Mouse (Mus musculus) heart, postnatal 0 days (tissue): ENCODE data around the gene G6pc.

Experiments used
- CTCF ChIP-seq: IDR thresholded peaks from 2 replicates; pipeline ENCODE4 v1.5.1; 2016; ENCODE audit warnings: antibody characterized with exemption, control low read depth, low read depth
- EP300 ChIP-seq: IDR thresholded peaks from 2 replicates; pipeline ENCODE4 v1.6.1; 2016; ENCODE audit warnings: antibody characterized with exemption, low read depth

DNA sequence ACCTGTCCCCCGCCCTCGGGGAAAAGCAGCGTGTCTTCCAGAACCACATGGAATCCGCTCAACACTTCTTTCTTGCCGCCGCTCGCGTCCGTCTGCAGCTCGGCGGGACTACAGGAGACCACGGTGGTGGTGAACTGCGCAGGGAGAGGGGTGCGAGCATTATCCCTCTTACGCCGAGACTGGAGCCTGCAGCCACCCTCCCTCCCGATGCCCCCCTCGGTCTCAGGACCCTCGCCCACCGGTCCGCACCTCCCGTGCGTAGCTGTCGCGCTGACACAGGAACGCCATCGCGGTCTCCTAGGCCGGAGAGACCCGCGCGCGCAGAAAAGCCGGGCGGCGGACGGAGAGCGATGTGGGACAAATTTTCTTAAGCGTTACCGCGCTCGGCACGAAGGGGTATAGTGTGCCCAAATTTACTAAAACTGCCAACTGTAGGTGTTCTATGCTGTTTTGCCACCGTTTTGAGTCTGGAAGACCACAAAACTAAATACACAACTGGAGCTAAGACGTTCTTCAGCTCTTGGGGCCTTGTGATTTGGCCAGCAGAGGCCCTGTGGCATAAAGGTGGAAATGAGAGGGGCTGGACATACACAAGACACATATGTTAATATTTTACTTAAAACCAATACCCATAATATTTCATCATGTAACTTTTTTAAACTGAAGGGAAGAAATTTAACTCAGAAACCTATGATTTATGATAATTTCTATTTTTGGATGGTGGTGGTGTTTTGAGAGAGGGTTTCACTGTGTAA lies 49.9 kb downstream of the G6pc start, which contains the start of gene Aarsd1:
- no peak for TF ChIP-seq CTCF
- no peak for TF ChIP-seq EP300
